Mouse (Mus musculus): Measurements from ENCODE around the gene Pon3.
A peak's percentile ranks its signal among the peaks of the same experiment; 100 is the strongest.

The Pon3 gene

DNA sequence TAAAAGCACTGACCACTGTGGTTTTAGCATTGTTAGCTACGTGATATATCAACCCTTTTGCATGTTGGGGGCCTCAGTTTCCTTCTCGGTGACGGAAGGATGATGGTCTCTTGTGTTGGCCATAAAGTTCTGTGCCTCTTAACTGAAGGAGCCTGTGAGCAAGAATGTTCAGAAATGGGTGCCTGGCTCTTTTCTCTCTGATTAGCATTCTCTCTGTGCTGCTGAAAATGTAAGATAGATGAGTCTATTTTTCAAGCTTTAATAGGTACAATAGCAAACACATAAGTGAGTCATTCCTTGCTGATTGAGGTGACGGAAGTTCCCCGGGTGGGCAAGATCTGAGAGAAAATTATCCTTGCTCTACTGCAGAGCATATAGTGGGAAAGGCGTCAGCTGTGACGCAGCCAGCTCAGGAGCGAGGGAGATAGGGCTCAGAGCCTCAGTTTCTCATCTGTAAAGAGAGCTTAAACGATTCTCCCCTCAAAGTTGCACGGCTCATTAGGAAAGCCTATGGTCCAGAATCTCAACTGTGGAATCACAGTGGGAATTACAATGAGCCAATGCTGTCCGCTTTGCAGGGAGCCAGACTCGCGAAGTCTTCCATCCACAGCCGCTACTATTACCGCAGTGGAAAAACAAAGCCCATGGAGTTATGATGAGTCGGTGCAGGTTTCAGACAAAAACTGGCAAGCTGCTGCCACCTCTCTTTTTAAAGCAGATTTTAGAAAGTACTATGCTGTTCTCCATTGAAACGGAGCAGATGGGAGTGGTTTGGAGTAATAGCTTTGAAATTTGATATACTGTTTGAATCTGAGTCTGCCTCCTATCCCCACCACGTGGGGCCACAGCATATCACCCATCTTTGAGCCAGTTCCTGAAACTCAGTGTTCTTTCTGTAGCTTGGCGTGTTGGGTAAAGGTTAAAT is 77.9 kb downstream of the Pon3 start:
- peak; percentile 55 for DNase-seq

GRCm38 (mm10) chr6:5174179-5174812 is 81.8 kb downstream of the Pon3 start:
- no peak for DNase-seq

GRCm38 (mm10) chr6:5172571-5172970 is 83.5 kb downstream of the Pon3 start:
- no peak for DNase-seq

- no peak for DNase-seq
Measured at GRCm38 (mm10) chr6:5171418-5171817, 84.7 kb downstream of the Pon3 start.

Data from embryo, embryonic 11 days (tissue).